Mouse (Mus musculus) ES-E14 (cell line): ENCODE measurements around the gene Sult1c2. TPM values are rescaled to one million over a fixed set of nuclear protein-coding genes. Genes with fewer than 3 reads are reported as not detected.
"Not testable (repeated sequence)": the region's sequence is repeated elsewhere in the genome, so short reads cannot be mapped to it uniquely, and the experiment has no call there.

Source experiments
- DNase-seq: peaks from one replicate; pipeline ENCODE4 v3.0.0-alpha.2; 2013; ENCODE audit warnings: low read depth, low spot score
- H3K27ac ChIP-seq: 2 replicates; pipeline ENCODE4 v1.5.1; 2012; ENCODE audit warnings: low read depth, mild to moderate bottlenecking, low read length, moderate library complexity, mixed read lengths; ENCODE audit not compliant: poor library complexity, insufficient read depth, severe bottlenecking
- H3K36me3 ChIP-seq: 2 replicates; pipeline ENCODE4 v1.6.1; 2012; ENCODE audit warnings: mild to moderate bottlenecking, low read length, moderate library complexity, mixed read lengths; ENCODE audit not compliant: control insufficient read depth, poor library complexity, insufficient read depth, severe bottlenecking
- H3K4me1 ChIP-seq, 2 experiments: fragments of 150-350 bp in 1 of 2; sonication (generic) in 1 of 2; 2 replicates each; pipeline ENCODE4 v1.6.1; 2012; ENCODE audit warnings: low read length in 2 of 2, mild to moderate bottlenecking in 1 of 2, mixed read lengths in 1 of 2; ENCODE audit not compliant: control insufficient read depth in 2 of 2, insufficient read depth in 2 of 2, poor library complexity in 1 of 2
- H3K4me3 ChIP-seq, 2 experiments: fragments of 150-350 bp in 1 of 2; sonication (generic) in 1 of 2; 2 replicates each; pipeline ENCODE4 v1.5.1; 2012; ENCODE audit warnings: low read length in 2 of 2, low read depth in 1 of 2, mild to moderate bottlenecking in 1 of 2, mixed read lengths in 1 of 2; ENCODE audit not compliant: insufficient read depth in 1 of 2, poor library complexity in 1 of 2, severe bottlenecking in 1 of 2
- H3K9ac ChIP-seq: 2 replicates; pipeline ENCODE4 v1.6.1; 2012; ENCODE audit warnings: low read depth, mild to moderate bottlenecking, low read length, mixed read lengths; ENCODE audit not compliant: poor library complexity, insufficient read depth, severe bottlenecking
- H3K9me3 ChIP-seq: fragments of 150-350 bp; sonication (generic); 2 replicates; pipeline ENCODE4 v1.6.1; 2012; ENCODE audit warnings: low read depth, mild to moderate bottlenecking, low read length; ENCODE audit not compliant: control insufficient read depth, insufficient read depth
- CHD2 ChIP-seq: IDR thresholded peaks from 2 replicates; pipeline ENCODE4 v1.6.1; 2014; ENCODE audit warnings: mild to moderate bottlenecking, low read depth, low read length, inconsistent platforms
- HCFC1 ChIP-seq: IDR thresholded peaks from 2 replicates; pipeline ENCODE4 v1.6.1; 2012; ENCODE audit warnings: low read length, inconsistent platforms, borderline replicate concordance; ENCODE audit not compliant: insufficient read depth
- MAFK ChIP-seq: IDR thresholded peaks from 2 replicates; pipeline ENCODE4 v1.6.1; 2014; ENCODE audit warnings: mild to moderate bottlenecking, low read depth, low read length, inconsistent platforms; ENCODE audit not compliant: insufficient read depth
- ZC3H11A ChIP-seq: IDR thresholded peaks from 2 replicates; pipeline ENCODE4 v1.6.1; 2012; ENCODE audit warnings: low read depth, mild to moderate bottlenecking, inconsistent platforms, low read length, borderline replicate concordance
- ZNF384 ChIP-seq: IDR thresholded peaks from 2 replicates; pipeline ENCODE4 v1.6.1; 2012; ENCODE audit warnings: low read depth, low read length, inconsistent platforms
- in situ Hi-C, 2 experiments: fragments of 600-800 bp; cut with MboI; formaldehyde crosslinking; loops; one replicate each; pipeline ENCODE4 v1.15.1; 2025; ENCODE audit warnings: low sequenced_read_pairs in 2 of 2, inconsistent platforms in 1 of 2; ENCODE audit not compliant: unreplicated experiment in 2 of 2
- total RNA-seq: library from RNA; depleted of rRNA; stranded (reverse); fragments of 300-350 nt; gene quantifications from 2 replicates; pipeline ENCODE4 v1.2.3, GENCODE M21; 2012; rRNA removed

Sult1c2 gene
- total RNA-seq, 1 experiment: not detected

DNA sequence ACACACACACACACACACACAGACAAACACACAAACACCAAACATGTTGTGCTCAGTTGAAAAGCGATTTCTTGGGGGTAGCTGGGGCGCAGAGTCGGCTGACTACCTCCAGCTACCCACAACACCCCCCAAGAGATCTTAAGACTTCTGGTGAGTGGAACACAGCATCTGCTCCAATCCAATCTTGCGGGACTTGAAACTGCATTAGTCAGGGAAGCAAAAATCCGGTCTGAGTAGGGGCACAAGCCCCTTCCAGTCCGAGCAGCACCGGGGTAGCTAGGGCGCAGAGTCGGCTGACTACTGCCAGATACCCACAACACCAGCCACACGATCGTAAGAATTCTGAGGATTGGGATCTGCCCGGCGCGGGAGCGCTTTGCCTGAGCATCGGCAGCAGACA lies 42.2 kb downstream of the Sult1c2 start:
- peak; percentile 73 for TF ChIP-seq CHD2
- H3K27ac ChIP-seq, H3K9me3 ChIP-seq, H3K36me3 ChIP-seq, in situ Hi-C loops, DNase-seq, H3K4me1 ChIP-seq: not testable (repeated sequence)
- Histone ChIP-seq H3K4me3 (peak overlapping the region; percentile 46 to 64; a peak in 3 of 4 replicates), H3K9ac (peak overlapping the region; percentile 72)

DNA sequence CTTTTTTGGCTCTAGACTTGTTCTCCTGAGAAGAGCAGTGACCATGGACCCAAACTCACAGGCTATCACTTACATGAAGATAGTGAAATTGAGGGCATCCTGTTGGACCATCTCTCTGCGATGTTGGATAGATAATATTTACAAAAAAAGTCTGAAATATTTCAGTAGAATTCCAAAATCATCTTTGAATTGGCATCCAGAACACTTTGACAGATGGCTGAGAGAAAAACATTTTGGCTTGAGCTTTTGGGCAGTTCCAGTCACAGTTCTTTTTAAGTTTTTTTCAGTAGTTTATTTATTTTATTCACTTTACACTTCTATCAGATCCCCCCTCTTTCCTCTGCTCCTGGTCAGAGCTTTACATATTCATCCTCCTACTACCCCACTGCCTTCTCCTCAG lies 62.8 kb downstream of the Sult1c2 start:
- H3K27ac ChIP-seq: no peak overlapping the region
- in situ Hi-C loops: no loop called here
- H3K4me1 ChIP-seq: no peaks in the 10 kb centered on the region
- H3K36me3 ChIP-seq: no peaks in the 10 kb centered on the region
- no peaks in the 10 kb centered on the region for H3K9me3 ChIP-seq
- H3K4me3 ChIP-seq: no peak overlapping the region
- DNase-seq: no peak
- H3K9ac ChIP-seq: no peak overlapping the region
- no peak for TF ChIP-seq ZNF384
- no peak for TF ChIP-seq ZC3H11A
- TF ChIP-seq CHD2: no peak
- no peak for TF ChIP-seq MAFK
- no peak for TF ChIP-seq HCFC1

Other genes with a start within 250 kb of the Sult1c2 start
- gene Sgo1, start 157.0 kb downstream of the Sult1c2 start, total RNA-seq: 23.8 and 26.5 TPM in 2 replicates
- not detected in 2 replicates for gene Sult1c1, start 144.3 kb upstream of the Sult1c2 start, total RNA-seq